Mouse (Mus musculus) thymus, adult 18-20 months (tissue): ENCODE results near the gene H2afj.
A peak's percentile ranks its signal among the peaks of the same experiment; 100 is the strongest.

Experiments
- DNase-seq, 2 experiments: peaks; one replicate each; pipeline ENCODE4 v3.0.0; 2022; ENCODE audit warnings: mixed read lengths in 2 of 2

H2afj gene

DNA sequence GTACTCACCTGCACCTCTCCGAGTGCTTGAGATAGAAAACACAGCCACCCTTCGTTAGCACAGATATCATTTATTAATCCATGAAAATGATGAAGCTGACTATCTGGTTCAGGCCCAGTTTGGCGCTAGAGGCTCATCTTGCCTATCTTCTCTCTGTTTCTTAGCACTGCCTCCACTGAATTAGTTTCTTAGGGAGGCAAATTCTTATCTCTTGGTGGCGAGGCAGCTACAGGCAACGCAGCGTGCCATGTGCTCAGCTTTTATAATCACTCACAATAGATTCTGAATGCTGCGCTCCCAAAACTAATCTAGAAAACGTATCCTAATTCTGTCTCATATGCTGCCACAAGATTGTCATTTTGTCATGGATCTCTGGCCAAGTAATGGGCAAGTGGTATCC, 40.4 kb downstream of the H2afj start:
- DNase-seq, result no peak

GRCm38 (mm10) chr6:136848971-136849370, 40.9 kb downstream of the H2afj start:
- DNase-seq, result no peak

- no peak for DNase-seq
Observed at GRCm38 (mm10) chr6:136850267-136850666, 42.2 kb downstream of the H2afj start.

- no peak for DNase-seq
Observed at GRCm38 (mm10) chr6:136852348-136852747, 44.3 kb downstream of the H2afj start.

GRCm38 (mm10) chr6:136852762-136853161, 44.7 kb downstream of the H2afj start:
- DNase-seq, result peak in 1 of 2 experiments; percentile 31

- DNase-seq, result peak; percentile 48 to 79
Observed at GRCm38 (mm10) chr6:136854361-136854781, 46.3 kb downstream of the H2afj start.

DNA sequence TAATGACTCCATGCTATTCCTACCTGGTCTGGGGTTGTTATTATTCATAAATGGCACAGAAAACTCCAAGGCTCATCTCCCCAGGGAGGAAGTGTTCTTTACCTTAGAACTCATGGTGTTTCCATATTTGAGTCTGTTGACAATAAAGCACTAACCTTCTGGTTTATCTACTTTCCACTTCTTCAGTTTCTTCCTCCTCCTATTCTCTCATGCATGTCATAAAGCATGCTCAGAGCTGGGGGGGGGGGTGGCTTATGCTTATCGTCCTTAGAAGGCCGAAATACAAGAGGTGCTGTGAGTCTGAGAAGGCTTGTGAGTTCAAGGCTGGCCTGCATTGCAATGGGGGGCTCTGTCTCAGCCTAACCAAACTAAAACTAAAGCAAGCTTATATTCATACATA, 47.1 kb downstream of the H2afj start:
- no peak for DNase-seq

DNA sequence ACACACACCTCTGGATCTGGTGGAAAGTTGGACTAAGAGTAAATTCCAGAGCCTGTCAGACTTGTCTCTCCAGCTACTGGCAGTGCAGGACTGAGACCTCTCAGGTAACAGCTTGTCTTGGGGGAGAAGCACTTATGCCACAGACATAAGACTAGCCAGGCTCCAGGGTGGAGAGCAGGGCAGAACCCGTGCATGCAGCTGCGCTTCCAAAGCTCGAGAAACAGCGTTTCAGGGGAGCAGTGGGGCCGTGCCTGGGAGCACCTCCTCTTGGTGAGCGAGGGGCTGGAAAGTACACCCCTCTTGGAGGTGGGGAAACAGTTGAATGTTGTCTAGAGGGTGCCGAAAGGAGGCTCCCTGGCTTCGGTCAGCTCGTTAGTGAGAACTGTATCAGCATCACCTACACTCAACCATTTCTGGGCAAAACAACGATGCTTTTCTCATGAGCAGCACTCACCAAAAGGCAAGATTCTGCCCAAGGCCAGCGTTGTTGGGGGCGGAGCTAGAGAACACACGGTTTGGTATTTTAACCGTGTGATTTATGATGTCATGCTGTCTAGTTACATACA, 48.1 kb downstream of the H2afj start:
- peak in 1 of 2 experiments; percentile 52 for DNase-seq

DNA sequence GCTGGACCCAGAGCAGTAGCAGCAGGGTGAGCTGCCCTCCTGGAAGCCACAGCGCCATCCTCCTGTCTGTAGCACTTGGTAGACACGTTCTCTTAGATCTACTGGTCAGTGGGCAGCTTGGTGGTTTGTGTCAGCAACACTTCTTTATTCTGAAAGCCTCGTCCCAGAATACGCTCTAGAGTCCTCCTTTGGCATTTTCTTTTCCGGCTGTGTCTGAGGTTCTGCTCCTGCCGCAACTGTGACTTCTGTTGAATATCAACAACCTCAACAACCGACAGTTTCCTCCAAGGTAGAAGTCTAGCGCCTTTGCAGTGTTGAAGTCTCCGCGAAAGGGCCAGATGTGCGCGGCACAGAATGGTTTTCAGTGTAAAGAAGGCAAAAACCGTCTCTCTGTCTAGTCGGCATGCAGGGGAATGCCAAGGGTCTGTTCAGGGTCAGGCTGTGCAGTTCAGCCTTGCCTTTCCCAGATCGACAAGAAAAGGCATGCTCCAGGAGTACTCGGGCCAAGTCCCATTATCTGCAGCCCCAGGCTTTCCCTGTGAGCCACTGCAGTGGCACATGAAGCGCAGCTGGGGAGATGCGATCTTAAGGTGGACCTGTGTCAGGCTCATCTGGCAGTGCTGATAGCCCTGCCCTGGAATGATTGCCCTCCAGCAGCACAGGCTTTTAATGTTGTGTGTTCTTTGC, 49.3 kb downstream of the H2afj start, which contains the start of gene Art4:
Gene Art4, minus strand, starts transcription at position 548 of the 687 bp plus-strand sequence.
- DNase-seq, result peak; percentile 46 to 61

- DNase-seq, result no peak
Observed at GRCm38 (mm10) chr6:136857873-136858260, 49.8 kb downstream of the H2afj start.

- no peak for DNase-seq
Observed at GRCm38 (mm10) chr6:136858420-136858819, 50.4 kb downstream of the H2afj start.
